Mouse (Mus musculus) forebrain, embryonic 14.5 days (tissue): ENCODE measurements around the gene Slx1b. TPM values are rescaled to one million over a fixed set of nuclear protein-coding genes. Genes with fewer than 3 reads are reported as not detected.
A peak's percentile ranks its signal among the peaks of the same experiment; 100 is the strongest.

Experiments
- ATAC-seq: fragments of 200-750 bp; cut with Nextera tagmentation; 2 replicates; pipeline ENCODE4 v1.8.0; 2017; ENCODE audit warnings: mild to moderate bottlenecking, moderate library complexity
- DNase-seq: peaks from one replicate; pipeline ENCODE4 v3.0.0-alpha.2; 2015; ENCODE audit warnings: low spot score
- H3K27ac ChIP-seq: fragments of 300-500 bp; sonication (generic); 2 replicates; pipeline ENCODE4 v1.5.1; 2014; ENCODE audit warnings: low read depth, mild to moderate bottlenecking, control low read depth, low read length, moderate library complexity
- H3K27me3 ChIP-seq: fragments of 300-500 bp; sonication (generic); replicated peaks from 2 replicates; pipeline ENCODE4 v1.6.1; 2014; ENCODE audit warnings: low read length, control low read depth, mixed read lengths; ENCODE audit not compliant: control insufficient read depth, insufficient read depth
- H3K36me3 ChIP-seq: fragments of 300-500 bp; sonication (generic); 2 replicates; pipeline ENCODE4 v1.6.1; 2014; ENCODE audit warnings: low read length, control low read depth; ENCODE audit not compliant: control insufficient read depth, insufficient read depth
- H3K4me1 ChIP-seq: fragments of 300-500 bp; sonication (generic); 2 replicates; pipeline ENCODE4 v1.6.1; 2014; ENCODE audit warnings: antibody characterized with exemption, low read length, control low read depth; ENCODE audit not compliant: control insufficient read depth, insufficient read depth
- H3K4me2 ChIP-seq: fragments of 300-500 bp; sonication (generic); 2 replicates; pipeline ENCODE4 v1.6.1; 2014; ENCODE audit warnings: mild to moderate bottlenecking, control low read depth, low read length
- H3K4me3 ChIP-seq: fragments of 300-500 bp; sonication (generic); 2 replicates; pipeline ENCODE4 v1.5.1; 2014; ENCODE audit warnings: low read depth, low read length, control low read depth
- H3K9ac ChIP-seq: fragments of 300-500 bp; sonication (generic); 2 replicates; pipeline ENCODE4 v1.6.1; 2014; ENCODE audit warnings: mild to moderate bottlenecking, low read length, control low read depth, moderate library complexity
- H3K9me3 ChIP-seq: fragments of 300-500 bp; sonication (generic); replicated peaks from 2 replicates; pipeline ENCODE4 v1.6.1; 2016; ENCODE audit warnings: low read length, control low read depth, mixed read lengths; ENCODE audit not compliant: control insufficient read depth
- WGBS: fragments of 180-500 bp; shearing (Covaris S2); extraction: QIAGEN DNeasy Blood & Tissue Kit; methylation state at CpG from one replicate; pipeline ENCODE4 v1.1.7; 2014; 5-methylcytosine and 5-hydroxymethylcytosine counted together
- polyA plus RNA-seq: library from polyadenylated mRNA; unstranded; fragments of >200 nt; fragmentation: Nextera tagmentation; extraction: Ambion mirVana; gene quantifications from 2 replicates; pipeline ENCODE4 v1.2.1, GENCODE M21; 2014

Gene Slx1b
- polyA plus RNA-seq, 1 experiment from 2014 or later, result 8.8 TPM

DNA sequence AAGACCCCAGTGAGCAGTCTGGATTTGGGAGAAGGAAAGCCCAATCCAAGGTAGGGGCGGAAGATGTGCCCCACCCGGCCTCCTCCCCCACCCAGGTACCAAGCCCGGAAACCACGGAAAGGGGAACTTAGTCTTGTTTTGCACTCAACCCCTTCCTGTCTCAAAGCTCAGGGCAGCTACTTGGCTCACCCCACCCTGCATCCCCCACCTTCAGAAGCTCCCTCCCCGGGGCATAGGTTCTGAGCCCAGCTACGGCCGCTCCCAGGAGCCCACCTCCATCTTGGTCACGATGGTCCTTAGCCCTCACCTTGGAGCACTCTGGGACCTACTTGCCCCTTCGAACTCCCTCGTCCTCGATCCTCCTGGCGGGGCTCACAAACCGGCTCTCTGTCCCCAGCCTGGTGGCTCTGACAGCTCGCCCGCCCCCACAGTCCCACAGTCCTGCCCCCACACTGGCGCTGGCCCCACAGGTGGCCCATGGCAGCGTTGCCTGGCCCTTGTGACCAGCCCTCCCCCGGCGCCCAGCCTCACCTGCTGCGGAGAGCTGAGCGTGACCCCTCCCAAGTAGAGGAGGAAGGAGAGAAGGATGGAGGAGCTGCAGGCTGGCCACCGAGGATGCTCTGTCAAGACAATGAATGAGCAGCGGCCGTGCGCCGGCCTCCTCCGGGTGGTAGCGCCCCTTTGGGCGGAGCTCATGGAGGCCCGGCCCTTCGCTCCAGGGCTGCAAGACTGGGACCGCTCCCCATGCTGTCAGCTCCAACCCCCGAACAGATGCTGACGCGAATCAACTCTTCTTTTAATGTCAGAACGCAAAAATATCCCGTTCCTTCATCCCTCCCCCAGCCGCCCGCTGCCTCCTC lies 8.8 kb upstream of the Slx1b start:
- H3K27me3 ChIP-seq, result no peaks in the 10 kb centered on the region
- ATAC-seq (peak; percentile 92), DNase-seq (peak; percentile 87)
- H3K4me1 ChIP-seq, result peaks cover 15% of the 10 kb centered on the region
- 2% methylated on average over 39 of the region's 39 CpGs for WGBS
- H3K4me3 ChIP-seq, result peak overlapping the region; percentile 70
- H3K27ac ChIP-seq, result peak overlapping the region; percentile 78
- H3K9me3 ChIP-seq, result no peaks in the 10 kb centered on the region
- H3K4me2 ChIP-seq, result peak overlapping the region; percentile 87
- H3K36me3 ChIP-seq, result peaks cover 15% of the 10 kb centered on the region
- H3K9ac ChIP-seq, result peak overlapping the region; percentile 92

- H3K4me3 ChIP-seq, result peak overlapping the region; percentile 70
- 16% methylated on average over 7 of the region's 7 CpGs for WGBS
- DNase-seq (peak; percentile 45), ATAC-seq (peak; percentile 13; the same call in 1 of the 2 replicates)
- peaks cover 20% of the 10 kb centered on the region for H3K36me3 ChIP-seq
- peak overlapping the region; percentile 87 for H3K4me2 ChIP-seq
- H3K4me1 ChIP-seq, result peaks cover 15% of the 10 kb centered on the region
- peak overlapping the region; percentile 27; the same call in 1 of the 2 replicates for H3K27ac ChIP-seq
- no peaks in the 10 kb centered on the region for H3K27me3 ChIP-seq
- peak overlapping the region; percentile 92 for H3K9ac ChIP-seq
- no peaks in the 10 kb centered on the region for H3K9me3 ChIP-seq
Observed at GRCm38 (mm10) chr7:126703757-126704077, 8.1 kb upstream of the Slx1b start.

GRCm38 (mm10) chr7:126702861-126703756 lies 7.5 kb upstream of the Slx1b start:
- Histone ChIP-seq H3K27me3 (no peaks in the 10 kb centered on the region), H3K4me3 (peak overlapping the region; percentile 70), H3K4me1 (peaks cover 15% of the 10 kb centered on the region), H3K9me3 (no peaks in the 10 kb centered on the region), H3K36me3 (peaks cover 20% of the 10 kb centered on the region), H3K9ac (peak overlapping the region; percentile 92), H3K27ac (peak overlapping the region; percentile 27; the same call in 1 of the 2 replicates), H3K4me2 (peak overlapping the region; percentile 87)
- DNase-seq (no peak), ATAC-seq (no peak)
- 86% methylated on average over 12 of the region's 12 CpGs for WGBS

DNA sequence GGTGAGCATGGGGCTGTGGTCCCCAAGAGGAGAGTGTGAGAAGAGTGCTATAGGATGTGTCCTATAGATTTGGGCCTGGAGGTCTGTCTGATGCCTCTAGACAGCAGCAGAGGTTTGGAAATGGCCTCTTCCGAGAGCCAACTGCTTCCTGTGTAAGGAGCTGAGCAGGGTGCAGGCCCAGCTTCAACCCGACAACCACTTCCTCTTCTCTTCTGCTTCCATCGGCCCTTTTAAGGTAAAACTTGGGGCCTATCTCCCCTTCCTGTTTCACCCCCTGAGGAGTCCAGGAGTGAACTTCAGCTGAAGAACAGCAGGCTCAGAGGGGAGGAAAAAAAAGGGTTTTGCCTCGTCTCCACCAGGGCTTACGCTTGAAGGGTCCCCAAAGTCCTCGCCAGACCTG lies 6.8 kb upstream of the Slx1b start:
- Histone ChIP-seq H3K4me2 (peak overlapping the region; percentile 87), H3K27ac (no peak overlapping the region), H3K27me3 (no peaks in the 10 kb centered on the region), H3K4me1 (peaks cover 15% of the 10 kb centered on the region), H3K9me3 (no peaks in the 10 kb centered on the region), H3K4me3 (no peak overlapping the region), H3K9ac (no peak overlapping the region), H3K36me3 (peaks cover 20% of the 10 kb centered on the region)
- 86% methylated on average over 6 of the region's 6 CpGs for WGBS
- ATAC-seq (no peak), DNase-seq (no peak)

- H3K36me3 ChIP-seq, result peaks cover 20% of the 10 kb centered on the region
- 0 out of 2 replicates have a peak overlapping the region, but pooled peaks have one; percentile 21 for H3K27ac ChIP-seq
- 62% methylated on average over 24 of the region's 24 CpGs for WGBS
- no peak for ATAC-seq
- peaks cover 18% of the 10 kb centered on the region for H3K4me1 ChIP-seq
- no peaks in the 10 kb centered on the region for H3K27me3 ChIP-seq
- no peaks in the 10 kb centered on the region for H3K9me3 ChIP-seq
- no peak for DNase-seq
- peak overlapping the region; percentile 35; the same call in 1 of the 2 replicates for H3K9ac ChIP-seq
- H3K4me3 ChIP-seq, result no peak overlapping the region
- peak overlapping the region; percentile 87; the same call in 1 of the 2 replicates for H3K4me2 ChIP-seq
Observed at GRCm38 (mm10) chr7:126701559-126702357, 6.2 kb upstream of the Slx1b start.

GRCm38 (mm10) chr7:126701070-126701469 lies 5.5 kb upstream of the Slx1b start:
- Histone ChIP-seq H3K27me3 (no peaks in the 10 kb centered on the region), H3K36me3 (peaks cover 20% of the 10 kb centered on the region), H3K9ac (peak overlapping the region; percentile 35; the same call in 1 of the 2 replicates), H3K4me2 (peak overlapping the region; percentile 23; the same call in 1 of the 2 replicates), H3K4me3 (no peak overlapping the region), H3K27ac (0 out of 2 replicates have a peak overlapping the region, but pooled peaks have one; percentile 21), H3K9me3 (no peaks in the 10 kb centered on the region), H3K4me1 (peaks cover 23% of the 10 kb centered on the region)
- ATAC-seq, result peak; percentile 30; the same call in 1 of the 2 replicates
- 1% methylated on average over 11 of the region's 11 CpGs for WGBS
- DNase-seq, result peak; percentile 90

GRCm38 (mm10) chr7:126700063-126701015 lies 4.8 kb upstream of the Slx1b start:
- Histone ChIP-seq H3K4me1 (peaks cover 23% of the 10 kb centered on the region), H3K36me3 (peaks cover 20% of the 10 kb centered on the region), H3K9me3 (no peaks in the 10 kb centered on the region), H3K4me3 (no peak overlapping the region), H3K4me2 (0 out of 2 replicates have a peak overlapping the region, but pooled peaks have one; percentile 23), H3K9ac (no peak overlapping the region), H3K27me3 (no peaks in the 10 kb centered on the region), H3K27ac (no peak overlapping the region)
- WGBS, result 85% methylated on average over 25 of the region's 25 CpGs
- ATAC-seq, result no peak
- no peak for DNase-seq
